Mouse (Mus musculus): ENCODE results near the gene Pnkd. TPM values are rescaled to one million over a fixed set of nuclear protein-coding genes. Genes with fewer than 3 reads are reported as not detected.

The Pnkd gene
- polyA plus RNA-seq, 1 experiment from 2014 or later, result 34.0 TPM

DNA sequence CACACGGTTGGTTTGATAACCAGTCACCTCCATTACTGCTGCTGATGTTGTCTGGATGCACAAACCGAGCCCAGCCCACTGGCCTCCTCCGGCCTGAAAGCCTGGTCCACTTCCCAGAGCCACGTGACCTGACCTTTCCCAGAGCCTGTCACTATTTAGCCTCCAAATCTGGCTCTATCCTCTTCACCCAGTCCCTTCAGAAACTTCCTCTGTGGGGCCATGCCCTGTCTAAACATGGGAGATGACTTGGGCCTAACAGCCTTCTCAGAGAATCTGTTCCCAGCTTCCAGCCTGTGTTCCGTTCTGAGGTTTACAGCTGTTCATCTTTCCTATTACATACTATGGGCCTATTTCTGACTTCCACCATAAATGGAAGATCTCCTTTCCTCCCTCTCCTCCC lies 78.7 kb downstream of the Pnkd start:
- WGBS (ENCODE audit: insufficient replicate concordance), result 44% methylated on average over 5 of the region's 5 CpGs
- peaks cover 5% of the 10 kb centered on the region; the same call in 1 of the 2 replicates for H3K4me1 ChIP-seq (ENCODE audit: control insufficient read depth, low read depth, low read length)
- no peak overlapping the region for H3K9ac ChIP-seq (ENCODE audit: low read depth, low read length)
- no peak overlapping the region for H3K27ac ChIP-seq (ENCODE audit: low read length)
- H3K36me3 ChIP-seq (ENCODE audit: control insufficient read depth, insufficient read depth), result no peaks in the 10 kb centered on the region
- no peak overlapping the region for H3K4me2 ChIP-seq (ENCODE audit: low read depth, low read length)
- no peak overlapping the region for H3K4me3 ChIP-seq (ENCODE audit: low read depth, low read length)
- no peaks in the 10 kb centered on the region; the same call in 1 of the 2 replicates for H3K27me3 ChIP-seq (ENCODE audit: control insufficient read depth, insufficient read depth, low read depth, low read length)
- no peak for ATAC-seq (ENCODE audit: low read depth)
- H3K9me3 ChIP-seq (replicated peaks; ENCODE audit: control insufficient read depth, low read length), result no peaks in the 10 kb centered on the region

DNA sequence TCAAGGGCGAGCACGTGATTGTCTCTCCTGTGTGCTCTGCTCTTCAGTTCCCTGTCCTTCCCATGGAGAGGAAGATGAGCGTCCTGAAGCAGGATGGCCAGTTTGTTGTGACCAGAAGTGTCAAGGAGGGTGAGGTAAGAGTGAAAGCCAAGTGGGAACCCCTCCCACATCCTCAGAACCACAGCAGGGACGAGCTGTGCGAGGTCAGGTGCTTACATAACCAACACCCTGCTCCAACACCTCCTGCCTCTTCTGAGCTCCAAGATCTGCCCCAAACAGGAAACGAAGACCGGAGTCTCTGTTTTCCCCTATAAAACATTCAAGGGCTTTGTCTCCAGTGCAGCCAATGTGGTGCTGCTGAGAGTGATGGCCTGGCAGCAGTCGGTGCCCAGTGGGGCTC lies 79.5 kb downstream of the Pnkd start:
- ATAC-seq (ENCODE audit: low read depth), result no peak
- H3K27me3 ChIP-seq (ENCODE audit: control insufficient read depth, insufficient read depth, low read depth, low read length), result no peaks in the 10 kb centered on the region; the same call in 1 of the 2 replicates
- H3K27ac ChIP-seq (ENCODE audit: low read length), result no peak overlapping the region
- H3K4me1 ChIP-seq (ENCODE audit: control insufficient read depth, low read depth, low read length), result peaks cover 5% of the 10 kb centered on the region; the same call in 1 of the 2 replicates
- H3K9me3 ChIP-seq (replicated peaks; ENCODE audit: control insufficient read depth, low read length), result no peaks in the 10 kb centered on the region
- H3K36me3 ChIP-seq (ENCODE audit: control insufficient read depth, insufficient read depth), result no peaks in the 10 kb centered on the region
- H3K4me3 ChIP-seq (ENCODE audit: low read depth, low read length), result no peak overlapping the region
- H3K4me2 ChIP-seq (ENCODE audit: low read depth, low read length), result no peak overlapping the region
- no peak overlapping the region for H3K9ac ChIP-seq (ENCODE audit: low read depth, low read length)
- WGBS (ENCODE audit: insufficient replicate concordance), result 31% methylated on average over 8 of the region's 8 CpGs

DNA sequence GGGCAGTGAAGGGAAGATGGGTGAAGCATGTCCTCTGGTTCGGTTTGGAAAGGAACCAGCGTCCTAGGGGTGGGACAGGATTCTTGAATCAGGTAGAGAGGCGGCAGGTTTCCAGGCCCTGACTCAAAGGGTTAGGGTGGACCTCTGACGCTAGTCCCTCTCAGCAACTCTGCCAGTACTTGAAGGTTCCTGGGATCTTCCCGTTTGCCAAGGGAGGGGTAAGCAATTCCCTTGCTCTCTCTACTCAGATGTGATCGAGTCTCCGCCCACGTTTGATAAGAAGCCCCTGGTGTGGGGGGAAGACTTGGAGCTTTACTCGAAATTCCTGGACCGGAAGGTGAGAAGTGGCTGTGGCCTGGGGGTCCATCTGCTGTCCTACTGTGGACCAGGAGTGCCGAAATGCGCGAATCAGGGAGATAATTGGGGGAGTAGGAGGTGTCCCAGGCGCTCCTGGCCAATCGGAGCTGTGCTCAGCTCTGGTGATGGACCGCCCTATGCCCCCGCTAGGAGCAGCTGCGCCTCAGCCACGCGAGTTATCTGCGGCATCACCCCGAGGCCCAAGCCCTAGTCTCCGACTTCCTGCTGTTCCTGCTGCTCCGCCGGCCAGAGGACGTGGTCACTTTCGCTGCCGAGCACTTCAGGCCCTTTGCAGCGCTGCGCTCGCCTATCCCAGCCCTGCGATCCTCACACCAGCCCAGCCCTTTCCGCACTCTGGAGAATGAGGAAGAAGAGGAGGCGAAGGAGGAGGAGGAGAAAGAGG lies 83.3 kb downstream of the Pnkd start:
- peak overlapping the region; percentile 34 for H3K4me3 ChIP-seq (ENCODE audit: low read depth, low read length)
- 9% methylated on average over 34 of the region's 34 CpGs for WGBS (ENCODE audit: insufficient replicate concordance)
- no peak overlapping the region for H3K27ac ChIP-seq (ENCODE audit: low read length)
- H3K36me3 ChIP-seq (ENCODE audit: control insufficient read depth, insufficient read depth), result no peaks in the 10 kb centered on the region
- H3K9me3 ChIP-seq (replicated peaks; ENCODE audit: control insufficient read depth, low read length), result no peaks in the 10 kb centered on the region
- H3K27me3 ChIP-seq (ENCODE audit: control insufficient read depth, insufficient read depth, low read depth, low read length), result no peaks in the 10 kb centered on the region; the same call in 1 of the 2 replicates
- H3K9ac ChIP-seq (ENCODE audit: low read depth, low read length), result no peak overlapping the region
- H3K4me1 ChIP-seq (ENCODE audit: control insufficient read depth, low read depth, low read length), result peaks cover 5% of the 10 kb centered on the region; the same call in 1 of the 2 replicates
- peak; percentile 90 for ATAC-seq (ENCODE audit: low read depth)
- peak overlapping the region; percentile 56 for H3K4me2 ChIP-seq (ENCODE audit: low read depth, low read length)

DNA sequence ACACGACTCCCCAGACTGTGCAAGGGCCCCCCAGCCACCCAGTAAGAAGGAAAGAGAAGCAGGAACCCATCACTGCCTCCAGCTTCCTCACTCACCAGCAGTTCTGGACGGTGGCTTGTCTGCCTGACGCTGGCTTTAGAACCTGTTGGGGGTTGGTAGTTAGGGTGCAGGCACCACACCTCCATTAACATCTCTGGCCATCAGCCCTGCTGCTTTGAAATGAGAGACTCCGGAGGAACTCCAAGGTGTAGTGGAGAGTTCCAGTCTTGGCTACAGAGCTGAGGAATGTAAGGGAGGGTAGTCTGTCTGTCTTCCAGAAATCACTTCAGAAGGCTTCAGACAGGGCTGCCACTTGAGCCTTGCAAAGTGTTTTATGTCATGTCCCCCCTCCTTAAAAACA lies 85.3 kb downstream of the Pnkd start:
- ATAC-seq (ENCODE audit: low read depth), result no peak
- Histone ChIP-seq H3K4me1 (ENCODE audit: control insufficient read depth, low read depth, low read length) (peaks cover 6% of the 10 kb centered on the region; the same call in 1 of the 2 replicates), H3K9ac (ENCODE audit: low read depth, low read length) (no peak overlapping the region), H3K4me2 (ENCODE audit: low read depth, low read length) (no peak overlapping the region), H3K9me3 (replicated peaks; ENCODE audit: control insufficient read depth, low read length) (no peaks in the 10 kb centered on the region), H3K27me3 (ENCODE audit: control insufficient read depth, insufficient read depth, low read depth, low read length) (no peaks in the 10 kb centered on the region; the same call in 1 of the 2 replicates), H3K4me3 (ENCODE audit: low read depth, low read length) (no peak overlapping the region), H3K36me3 (ENCODE audit: control insufficient read depth, insufficient read depth) (no peaks in the 10 kb centered on the region), H3K27ac (ENCODE audit: low read length) (no peak overlapping the region)
- 28% methylated on average over 4 of the region's 4 CpGs for WGBS (ENCODE audit: insufficient replicate concordance)

DNA sequence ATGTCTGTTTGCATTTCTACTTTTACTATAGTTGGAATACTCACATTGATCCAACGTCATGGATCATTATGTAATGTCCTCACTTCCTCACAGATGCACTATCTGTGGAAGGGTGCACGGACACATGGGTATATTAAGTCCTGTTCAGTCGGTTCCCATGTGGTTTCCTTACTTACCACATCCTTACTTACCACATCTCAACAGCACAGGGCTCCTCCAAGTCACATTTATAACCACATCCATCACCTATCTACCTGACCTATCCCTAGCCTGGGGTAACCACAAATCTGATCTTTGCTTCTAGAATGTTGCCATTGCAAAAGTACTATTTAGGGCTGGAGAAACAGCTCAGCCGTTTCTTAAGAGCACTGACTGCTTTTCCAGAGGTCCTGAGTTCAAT lies 88.6 kb downstream of the Pnkd start:
- WGBS (ENCODE audit: insufficient replicate concordance), result 16% methylated on average over 4 of the region's 4 CpGs
- Histone ChIP-seq H3K9me3 (replicated peaks; ENCODE audit: control insufficient read depth, low read length) (no peaks in the 10 kb centered on the region), H3K4me3 (ENCODE audit: low read depth, low read length) (no peak overlapping the region), H3K4me1 (ENCODE audit: control insufficient read depth, low read depth, low read length) (peaks cover 3% of the 10 kb centered on the region), H3K27me3 (ENCODE audit: control insufficient read depth, insufficient read depth, low read depth, low read length) (no peaks in the 10 kb centered on the region), H3K4me2 (ENCODE audit: low read depth, low read length) (no peak overlapping the region), H3K27ac (ENCODE audit: low read length) (no peak overlapping the region), H3K9ac (ENCODE audit: low read depth, low read length) (no peak overlapping the region), H3K36me3 (ENCODE audit: control insufficient read depth, insufficient read depth) (no peaks in the 10 kb centered on the region)
- no peak for ATAC-seq (ENCODE audit: low read depth)

DNA sequence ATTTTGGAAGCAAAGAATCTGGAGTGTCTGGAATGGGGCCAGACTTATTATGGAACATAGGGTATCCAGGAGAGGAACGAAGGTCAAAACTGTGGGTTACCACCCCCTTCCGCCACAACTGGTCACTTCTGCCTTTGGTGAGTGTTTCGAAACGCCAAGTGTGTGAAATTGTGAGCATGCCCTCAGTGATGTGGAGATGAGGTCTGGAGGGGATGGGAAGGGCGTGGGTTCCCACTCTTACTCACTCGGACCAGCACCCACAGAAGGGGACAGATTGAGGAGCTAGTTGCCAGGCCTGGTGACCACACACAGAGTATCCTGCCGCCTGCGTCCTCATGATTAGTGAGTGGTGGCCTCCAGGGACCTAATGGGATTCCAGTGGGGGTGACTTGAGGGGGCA lies 90.2 kb downstream of the Pnkd start, which contains the start of gene Slc11a1:
TSS of gene Slc11a1 (plus strand) at position 216 of the 400 bp plus-strand sequence.
- H3K36me3 ChIP-seq (ENCODE audit: control insufficient read depth, insufficient read depth), result no peaks in the 10 kb centered on the region
- no peaks in the 10 kb centered on the region for H3K9me3 ChIP-seq (replicated peaks; ENCODE audit: control insufficient read depth, low read length)
- H3K27ac ChIP-seq (ENCODE audit: low read length), result peak within 1 kb of the TSS; percentile 46; the same call in 1 of the 2 replicates
- no peaks in the 10 kb centered on the region for H3K27me3 ChIP-seq (ENCODE audit: control insufficient read depth, insufficient read depth, low read depth, low read length)
- 42% methylated on average over 8 of the region's 8 CpGs for WGBS (ENCODE audit: insufficient replicate concordance)
- no peak within 1 kb of the TSS for H3K4me2 ChIP-seq (ENCODE audit: low read depth, low read length)
- peak; percentile 48 for ATAC-seq (ENCODE audit: low read depth)
- no peak within 1 kb of the TSS for H3K9ac ChIP-seq (ENCODE audit: low read depth, low read length)
- H3K4me3 ChIP-seq (ENCODE audit: low read depth, low read length), result no peak within 1 kb of the TSS
- peaks cover 11% of the 10 kb centered on the region for H3K4me1 ChIP-seq (ENCODE audit: control insufficient read depth, low read depth, low read length)

DNA sequence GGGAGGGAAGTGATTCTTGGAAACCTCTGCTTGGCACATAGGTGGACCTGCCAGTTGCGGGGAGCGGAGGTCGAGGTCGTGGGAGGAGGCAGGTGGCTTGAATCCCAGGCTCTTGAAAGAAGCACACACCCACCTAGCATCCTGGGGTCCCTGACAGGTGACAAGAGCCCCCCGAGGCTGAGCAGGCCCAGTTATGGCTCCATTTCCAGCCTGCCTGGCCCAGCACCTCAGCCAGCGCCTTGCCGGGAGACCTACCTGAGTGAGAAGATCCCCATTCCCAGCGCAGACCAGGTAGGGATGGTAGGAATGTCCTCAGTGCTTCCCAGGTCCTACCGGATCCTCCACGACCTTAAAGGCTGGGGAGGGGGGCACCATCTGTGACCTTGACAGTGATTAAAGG lies 90.8 kb downstream of the Pnkd start:
- Histone ChIP-seq H3K4me1 (ENCODE audit: control insufficient read depth, low read depth, low read length) (peaks cover 13% of the 10 kb centered on the region), H3K9me3 (replicated peaks; ENCODE audit: control insufficient read depth, low read length) (no peaks in the 10 kb centered on the region), H3K36me3 (ENCODE audit: control insufficient read depth, insufficient read depth) (no peaks in the 10 kb centered on the region), H3K9ac (ENCODE audit: low read depth, low read length) (no peak overlapping the region), H3K4me3 (ENCODE audit: low read depth, low read length) (no peak overlapping the region), H3K4me2 (ENCODE audit: low read depth, low read length) (no peak overlapping the region), H3K27me3 (ENCODE audit: control insufficient read depth, insufficient read depth, low read depth, low read length) (no peaks in the 10 kb centered on the region), H3K27ac (ENCODE audit: low read length) (no peak overlapping the region)
- ATAC-seq (ENCODE audit: low read depth), result no peak; the same call in 1 of the 2 replicates
- WGBS (ENCODE audit: insufficient replicate concordance), result 66% methylated on average over 10 of the region's 10 CpGs

DNA sequence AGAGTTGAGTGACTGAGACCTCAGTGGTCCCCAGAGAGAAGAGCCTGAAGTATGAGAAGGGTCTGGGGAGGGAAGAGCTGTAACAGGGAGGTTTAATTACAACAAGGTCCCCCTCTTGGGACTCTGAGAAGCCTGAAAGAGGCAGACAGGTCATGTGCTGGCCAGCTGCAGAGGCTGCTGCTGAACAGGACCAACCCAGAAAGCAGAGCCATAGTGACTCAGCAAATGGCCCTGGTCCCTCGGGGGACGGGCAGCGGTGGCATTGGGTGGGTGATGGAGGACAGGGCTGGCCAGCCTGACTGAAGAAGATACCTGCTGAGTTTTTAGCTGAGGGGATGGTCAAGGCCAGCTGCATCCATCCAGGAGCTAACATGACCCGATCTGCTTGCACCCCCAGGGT lies 91.7 kb downstream of the Pnkd start:
- ATAC-seq (ENCODE audit: low read depth), result no peak
- no peak overlapping the region for H3K9ac ChIP-seq (ENCODE audit: low read depth, low read length)
- H3K36me3 ChIP-seq (ENCODE audit: control insufficient read depth, insufficient read depth), result no peaks in the 10 kb centered on the region
- H3K27me3 ChIP-seq (ENCODE audit: control insufficient read depth, insufficient read depth, low read depth, low read length), result no peaks in the 10 kb centered on the region
- no peak overlapping the region for H3K4me2 ChIP-seq (ENCODE audit: low read depth, low read length)
- WGBS (ENCODE audit: insufficient replicate concordance), result 28% methylated on average over 4 of the region's 4 CpGs
- peaks cover 13% of the 10 kb centered on the region for H3K4me1 ChIP-seq (ENCODE audit: control insufficient read depth, low read depth, low read length)
- H3K9me3 ChIP-seq (replicated peaks; ENCODE audit: control insufficient read depth, low read length), result no peaks in the 10 kb centered on the region
- H3K4me3 ChIP-seq (ENCODE audit: low read depth, low read length), result no peak overlapping the region
- no peak overlapping the region for H3K27ac ChIP-seq (ENCODE audit: low read length)

DNA sequence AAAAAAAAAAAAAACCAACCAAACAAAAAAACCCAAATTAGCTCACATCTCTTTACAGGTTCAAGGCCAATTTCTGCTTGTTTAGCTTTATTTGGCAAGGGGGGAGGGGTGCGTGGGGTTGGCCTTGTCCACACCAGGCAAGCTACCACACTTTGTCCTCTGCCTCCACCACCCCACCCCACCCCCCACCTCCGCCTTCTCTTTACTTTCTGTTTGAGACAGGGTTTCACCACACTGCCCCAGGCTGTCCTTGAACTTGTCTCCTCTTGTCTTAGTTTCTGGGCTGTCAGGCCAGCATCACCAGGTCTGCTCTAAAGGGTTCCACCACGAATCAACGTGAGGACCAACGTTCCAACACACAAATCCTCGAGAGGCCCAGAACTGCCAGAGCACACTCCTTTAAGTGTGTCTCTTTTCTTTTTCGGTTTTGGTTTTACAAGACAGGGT lies 94.4 kb downstream of the Pnkd start:
- peaks cover 20% of the 10 kb centered on the region for H3K4me1 ChIP-seq (ENCODE audit: control insufficient read depth, low read depth, low read length)

More for the DNA sequence above, 94.4 kb downstream of the Pnkd start:
- Histone ChIP-seq H3K4me3 (ENCODE audit: low read depth, low read length) (no peak overlapping the region), H3K9ac (ENCODE audit: low read depth, low read length) (no peak overlapping the region), H3K27me3 (ENCODE audit: control insufficient read depth, insufficient read depth, low read depth, low read length) (no peaks in the 10 kb centered on the region), H3K36me3 (ENCODE audit: control insufficient read depth, insufficient read depth) (no peaks in the 10 kb centered on the region), H3K27ac (ENCODE audit: low read length) (peak overlapping the region; percentile 59), H3K4me2 (ENCODE audit: low read depth, low read length) (no peak overlapping the region), H3K9me3 (replicated peaks; ENCODE audit: control insufficient read depth, low read length) (no peaks in the 10 kb centered on the region)
- ATAC-seq (ENCODE audit: low read depth), result peak; percentile 69
- WGBS (ENCODE audit: insufficient replicate concordance), result 48% methylated on average over 7 of the region's 7 CpGs

Data from liver, embryonic 16.5 days (tissue).